Comparison of ENCODE assay signal across 25 mouse cellular contexts in genomic region chr3:75648226-75648625, GRCm38 (mm10).
"Had no signal": no experiment of that assay in that cellular context is flagged by ENCODE, and none has a peak within 500 bp of the region (broad histone marks: within the 10 kb centered on the region; RNA-seq: fewer than 3 reads in every experiment).

No protein-coding gene starts in this region.

- DNase-seq: gastrocnemius, postnatal 14 days; gastrocnemius, postnatal 36 days; heart, adult 11 months; heart, adult 2 months; heart, postnatal 14 days; heart, postnatal 36 days; kidney, adult 18-20 months; kidney, adult 8-10 months; kidney, postnatal 10 days; kidney, postnatal 25 days; kidney, postnatal 4 days; liver; liver, embryonic 13.5 days had no signal

- ATAC-seq: intestine, postnatal 0 days had no signal

- H3K4me1 ChIP-seq: heart, embryonic 13.5 days; heart, embryonic 15.5 days; hindbrain, embryonic 13.5 days; hindbrain, embryonic 15.5 days; limb, embryonic 10.5 days; limb, embryonic 12.5 days; liver, embryonic 13.5 days had no signal

- H3K9me3 ChIP-seq: heart, embryonic 13.5 days; heart, embryonic 15.5 days; hindbrain, embryonic 13.5 days; hindbrain, embryonic 15.5 days; limb, embryonic 10.5 days; limb, embryonic 12.5 days; liver, embryonic 13.5 days had no signal

- H3K27me3 ChIP-seq: heart, embryonic 13.5 days; heart, embryonic 15.5 days; hindbrain, embryonic 13.5 days; hindbrain, embryonic 15.5 days; limb, embryonic 12.5 days; liver, embryonic 13.5 days had no signal

- H3K4me2 ChIP-seq: heart, embryonic 11.5 days; heart, embryonic 13.5 days; heart, embryonic 15.5 days; hindbrain, embryonic 13.5 days; hindbrain, embryonic 15.5 days; limb, embryonic 12.5 days; liver, embryonic 11.5 days; liver, embryonic 13.5 days had no signal

- H3K9ac ChIP-seq: heart, embryonic 13.5 days; heart, embryonic 15.5 days; hindbrain, embryonic 13.5 days; hindbrain, embryonic 15.5 days; limb, embryonic 12.5 days; liver, embryonic 13.5 days had no signal

- H3K4me3 ChIP-seq: heart, adult 2 months; heart, embryonic 13.5 days; heart, embryonic 15.5 days; hindbrain, embryonic 13.5 days; hindbrain, embryonic 15.5 days; layer of hippocampus, adult 2 months; left cerebral cortex, adult 2 months; limb, embryonic 10.5 days; limb, embryonic 12.5 days; liver, embryonic 13.5 days had no signal

- H3K27ac ChIP-seq: heart, adult 2 months; heart, embryonic 13.5 days; heart, embryonic 15.5 days; hindbrain, embryonic 13.5 days; hindbrain, embryonic 15.5 days; hindbrain, postnatal 0 days; layer of hippocampus, adult 2 months; left cerebral cortex, adult 2 months; limb, embryonic 10.5 days; limb, embryonic 12.5 days; liver, embryonic 13.5 days had no signal

- H3K36me3 ChIP-seq: heart, embryonic 13.5 days; heart, embryonic 15.5 days; hindbrain, embryonic 13.5 days; hindbrain, embryonic 15.5 days; limb, embryonic 10.5 days; limb, embryonic 12.5 days; liver, embryonic 13.5 days had no signal
